Mouse (Mus musculus) limb, embryonic 10.5 days (tissue): ENCODE data around the gene Cntnap4. TPM values are rescaled to one million over a fixed set of nuclear protein-coding genes. Genes with fewer than 3 reads are reported as not detected.
"Not testable (repeated sequence)": the region's sequence is repeated elsewhere in the genome, so short reads cannot be mapped to it uniquely, and the experiment has no call there.

Source experiments
- DNase-seq: peaks from one replicate; pipeline ENCODE4 v3.0.0-alpha.2; 2017; ENCODE audit warnings: low spot score
- H3K27ac ChIP-seq: fragments of 300-500 bp; sonication (generic); 2 replicates; pipeline ENCODE4 v1.5.1; 2016; ENCODE audit warnings: mild to moderate bottlenecking
- H3K27me3 ChIP-seq: fragments of 300-500 bp; sonication (generic); 2 replicates; pipeline ENCODE4 v1.6.1; 2016; ENCODE audit warnings: low read depth, mild to moderate bottlenecking; ENCODE audit not compliant: poor library complexity, severe bottlenecking
- H3K36me3 ChIP-seq: fragments of 300-500 bp; sonication (generic); 2 replicates; pipeline ENCODE4 v1.6.1; 2016; ENCODE audit warnings: mild to moderate bottlenecking, moderate library complexity
- H3K4me1 ChIP-seq: fragments of 300-500 bp; sonication (generic); 2 replicates; pipeline ENCODE4 v1.6.1; 2016
- H3K4me3 ChIP-seq: fragments of 300-500 bp; sonication (generic); 2 replicates; pipeline ENCODE4 v1.5.1; 2016; ENCODE audit warnings: mild to moderate bottlenecking, moderate library complexity
- H3K9me3 ChIP-seq: fragments of 300-500 bp; sonication (generic); replicated peaks from 2 replicates; pipeline ENCODE4 v1.6.1; 2016; ENCODE audit warnings: mild to moderate bottlenecking
- WGBS: fragments of 180-500 bp; shearing (Covaris S2); methylation state at CpG from one replicate; pipeline ENCODE4 v1.1.7; 2016; 5-methylcytosine and 5-hydroxymethylcytosine counted together
- polyA plus RNA-seq: library from polyadenylated mRNA; unstranded; fragments of >200 nt; fragmentation: Nextera tagmentation; extraction: Ambion mirVana; gene quantifications from 2 replicates; pipeline ENCODE4 v1.2.1, GENCODE M21; 2016

Gene Cntnap4
- polyA plus RNA-seq, 1 experiment from 2014 or later, result 0.38 TPM

DNA sequence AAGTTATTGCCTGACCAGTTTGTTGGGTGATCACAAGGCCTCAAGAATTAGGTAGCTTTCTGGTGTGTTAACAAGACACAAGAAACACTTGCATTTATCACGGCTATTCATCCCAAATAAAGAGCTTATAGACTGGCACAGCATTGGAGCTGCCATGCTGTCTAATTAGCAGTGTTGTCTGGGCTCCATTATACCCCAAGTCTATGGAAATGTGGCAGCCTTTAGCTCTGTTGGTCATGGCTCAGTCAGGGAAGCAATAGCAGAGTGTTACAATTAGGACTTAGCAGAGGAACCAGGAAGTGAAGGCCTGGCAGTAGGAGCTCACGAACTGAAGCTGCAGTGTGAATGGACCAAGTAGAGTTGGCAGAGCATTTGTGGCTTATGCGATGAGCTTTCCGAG lies 185.3 kb downstream of the Cntnap4 start:
- WGBS, result 88% methylated on average over 4 of the region's 4 CpGs
- no peaks in the 10 kb centered on the region for H3K27me3 ChIP-seq

DNA sequence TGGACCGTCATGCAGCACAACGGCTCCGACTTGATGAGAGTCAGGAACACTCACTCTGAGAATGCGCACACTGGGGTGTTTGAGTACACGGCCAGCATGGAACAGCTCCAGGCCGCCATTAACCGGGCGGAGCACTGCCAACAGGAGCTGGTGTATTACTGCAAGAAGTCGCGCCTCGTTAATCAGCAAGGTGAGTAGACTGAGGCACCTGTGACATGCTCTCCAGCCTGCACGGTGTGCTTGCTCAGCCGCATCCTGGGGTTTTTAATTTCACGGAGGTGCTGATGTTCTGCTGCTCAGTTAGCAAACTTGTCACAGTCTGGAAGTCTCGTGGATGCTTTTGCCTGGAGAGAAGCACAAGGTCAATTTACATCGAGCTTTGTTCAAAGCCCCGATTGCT lies 233.2 kb downstream of the Cntnap4 start:
- Histone ChIP-seq H3K4me3 (no peak overlapping the region), H3K27ac (no peak overlapping the region), H3K27me3 (no peaks in the 10 kb centered on the region), H3K9me3 (no peaks in the 10 kb centered on the region), H3K36me3 (no peaks in the 10 kb centered on the region), H3K4me1 (no peaks in the 10 kb centered on the region)
- no peak for DNase-seq
- 95% methylated on average over 17 of the region's 17 CpGs for WGBS

More for the DNA sequence above, 185.3 kb downstream of the Cntnap4 start:
- Histone ChIP-seq H3K4me3 (no peak overlapping the region), H3K36me3 (no peaks in the 10 kb centered on the region), H3K4me1 (no peaks in the 10 kb centered on the region), H3K27ac (no peak overlapping the region), H3K9me3 (no peaks in the 10 kb centered on the region)
- no peak for DNase-seq

- no peaks in the 10 kb centered on the region for H3K9me3 ChIP-seq
- 81% methylated on average over 6 of the region's 6 CpGs for WGBS
These were observed 239.5 kb downstream of the Cntnap4 start for GRCm38 (mm10) chr8:112809382-112809781.

GRCm38 (mm10) chr8:112841057-112841456 lies 271.2 kb downstream of the Cntnap4 start:
- H3K27ac ChIP-seq, result no peak overlapping the region
- no peaks in the 10 kb centered on the region for H3K27me3 ChIP-seq
- no peaks in the 10 kb centered on the region for H3K9me3 ChIP-seq
- H3K4me1 ChIP-seq, result no peaks in the 10 kb centered on the region
- DNase-seq, result no peak
- no peak overlapping the region for H3K4me3 ChIP-seq
- H3K36me3 ChIP-seq, result no peaks in the 10 kb centered on the region
- WGBS, result 82% methylated on average over 2 of the region's 2 CpGs

More at GRCm38 (mm10) chr8:112809382-112809781, 239.5 kb downstream of the Cntnap4 start:
- Histone ChIP-seq H3K36me3 (no peaks in the 10 kb centered on the region), H3K27ac (no peak overlapping the region), H3K4me3 (no peak overlapping the region), H3K27me3 (no peaks in the 10 kb centered on the region), H3K4me1 (no peaks in the 10 kb centered on the region)
- DNase-seq, result no peak

GRCm38 (mm10) chr8:112849541-112849940 lies 279.7 kb downstream of the Cntnap4 start:
- H3K4me1 ChIP-seq, H3K4me3 ChIP-seq, H3K36me3 ChIP-seq, H3K9me3 ChIP-seq, H3K27ac ChIP-seq, H3K27me3 ChIP-seq, DNase-seq: not testable (repeated sequence)
- 90% methylated on average over 1 of the region's 1 CpGs for WGBS

- Histone ChIP-seq H3K36me3 (no peaks in the 10 kb centered on the region), H3K4me3 (no peak overlapping the region), H3K4me1 (no peaks in the 10 kb centered on the region), H3K27ac (no peak overlapping the region), H3K9me3 (no peaks in the 10 kb centered on the region), H3K27me3 (no peaks in the 10 kb centered on the region)
- DNase-seq, result no peak
- 70% methylated on average over 8 of the region's 8 CpGs for WGBS
These were observed 336.7 kb downstream of the Cntnap4 start for GRCm38 (mm10) chr8:112906458-112907112.

- WGBS, result 61% methylated on average over 5 of the region's 5 CpGs
- no peaks in the 10 kb centered on the region for H3K9me3 ChIP-seq
- H3K4me3 ChIP-seq, result no peak overlapping the region
- H3K27ac ChIP-seq, result no peak overlapping the region
- DNase-seq, result peak; percentile 41
- H3K27me3 ChIP-seq, result no peaks in the 10 kb centered on the region
- H3K36me3 ChIP-seq, result no peaks in the 10 kb centered on the region
- no peaks in the 10 kb centered on the region for H3K4me1 ChIP-seq
These were observed 339.7 kb downstream of the Cntnap4 start for GRCm38 (mm10) chr8:112909527-112909926.

GRCm38 (mm10) chr8:112911422-112911821 lies 341.6 kb downstream of the Cntnap4 start:
- no peaks in the 10 kb centered on the region for H3K9me3 ChIP-seq
- no peak overlapping the region for H3K4me3 ChIP-seq

DNA sequence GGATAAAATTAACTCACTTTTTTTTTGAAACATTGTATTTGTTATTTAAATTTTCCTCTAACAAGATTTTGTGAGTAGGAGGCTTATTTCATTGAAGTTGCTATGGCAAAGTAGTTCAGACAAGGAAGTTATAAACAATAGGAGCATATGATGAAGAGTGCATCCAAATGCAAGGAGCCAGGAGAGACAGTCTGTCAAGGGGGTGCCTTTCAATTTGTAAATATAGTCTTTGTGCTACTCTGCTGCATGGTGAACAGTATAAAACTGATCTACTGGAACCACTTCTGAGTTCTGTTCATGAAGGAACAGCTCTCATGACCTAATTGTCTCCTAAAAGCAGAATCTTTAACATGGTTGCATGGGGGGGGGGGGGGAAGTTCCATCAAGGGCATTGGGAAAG lies 352.3 kb downstream of the Cntnap4 start:
- Histone ChIP-seq H3K36me3 (no peaks in the 10 kb centered on the region), H3K27me3 (no peaks in the 10 kb centered on the region)
- DNase-seq, result no peak

More at GRCm38 (mm10) chr8:112911422-112911821, 341.6 kb downstream of the Cntnap4 start:
- no peak for DNase-seq
- Histone ChIP-seq H3K27me3 (no peaks in the 10 kb centered on the region), H3K27ac (no peak overlapping the region), H3K4me1 (no peaks in the 10 kb centered on the region), H3K36me3 (no peaks in the 10 kb centered on the region)

GRCm38 (mm10) chr8:112922789-112923188 lies 352.9 kb downstream of the Cntnap4 start:
- Histone ChIP-seq H3K4me3 (no peak overlapping the region), H3K27ac (no peak overlapping the region), H3K36me3 (no peaks in the 10 kb centered on the region), H3K27me3 (no peaks in the 10 kb centered on the region), H3K4me1 (peaks cover 3% of the 10 kb centered on the region; the same call in 1 of the 2 replicates), H3K9me3 (no peaks in the 10 kb centered on the region)
- DNase-seq, result no peak
- 91% methylated on average over 5 of the region's 5 CpGs for WGBS

More for the DNA sequence above, 352.3 kb downstream of the Cntnap4 start:
- no peaks in the 10 kb centered on the region for H3K9me3 ChIP-seq
- no peak overlapping the region for H3K4me3 ChIP-seq
- H3K27ac ChIP-seq, result no peak overlapping the region
- peaks cover 3% of the 10 kb centered on the region; the same call in 1 of the 2 replicates for H3K4me1 ChIP-seq
